Mouse (Mus musculus) limb, embryonic 14.5 days (tissue): ENCODE data around the gene Igtp. TPM values are rescaled to one million over a fixed set of nuclear protein-coding genes. Genes with fewer than 3 reads are reported as not detected.
A peak's percentile ranks its signal among the peaks of the same experiment; 100 is the strongest.
"Not testable (repeated sequence)": the region's sequence is repeated elsewhere in the genome, so short reads cannot be mapped to it uniquely, and the experiment has no call there.

Source experiments
- ATAC-seq: fragments of 200-750 bp; cut with Nextera tagmentation; 2 replicates; pipeline ENCODE4 v1.8.0; 2017; ENCODE audit warnings: low read depth, moderate number of reproducible peaks, moderate TSS enrichment; ENCODE audit not compliant: low FRiP score
- DNase-seq: peaks from one replicate; pipeline ENCODE4 v3.0.0-alpha.2; 2015; ENCODE audit warnings: low spot score
- H3K27ac ChIP-seq: fragments of 300-500 bp; sonication (generic); replicated peaks from 2 replicates; pipeline ENCODE4 v1.5.1; 2014; ENCODE audit warnings: low read depth, mild to moderate bottlenecking, low read length, moderate library complexity, mixed read lengths
- H3K27me3 ChIP-seq: fragments of 300-500 bp; sonication (generic); 2 replicates; pipeline ENCODE4 v1.6.1; 2014; ENCODE audit warnings: low read length, mixed read lengths; ENCODE audit not compliant: control insufficient read depth, insufficient read depth
- H3K36me3 ChIP-seq: fragments of 300-500 bp; sonication (generic); 2 replicates; pipeline ENCODE4 v1.6.1; 2014; ENCODE audit warnings: mild to moderate bottlenecking, low read length, moderate library complexity, mixed read lengths; ENCODE audit not compliant: control insufficient read depth, insufficient read depth
- H3K4me1 ChIP-seq: fragments of 300-500 bp; sonication (generic); 2 replicates; pipeline ENCODE4 v1.6.1; 2014; ENCODE audit warnings: antibody characterized with exemption, low read length, mixed read lengths; ENCODE audit not compliant: control insufficient read depth, insufficient read depth
- H3K4me2 ChIP-seq: fragments of 300-500 bp; sonication (generic); replicated peaks from 2 replicates; pipeline ENCODE4 v1.6.1; 2014; ENCODE audit warnings: low read depth, mild to moderate bottlenecking, low read length, moderate library complexity; ENCODE audit not compliant: severe bottlenecking
- H3K4me3 ChIP-seq: fragments of 300-500 bp; sonication (generic); replicated peaks from 2 replicates; pipeline ENCODE4 v1.5.1; 2014; ENCODE audit warnings: low read length
- H3K9ac ChIP-seq: fragments of 300-500 bp; sonication (generic); 2 replicates; pipeline ENCODE4 v1.6.1; 2014; ENCODE audit warnings: mild to moderate bottlenecking, low read depth, low read length, moderate library complexity; ENCODE audit not compliant: severe bottlenecking
- H3K9me3 ChIP-seq: fragments of 300-500 bp; sonication (generic); 2 replicates; pipeline ENCODE4 v1.6.1; 2016; ENCODE audit warnings: low read length; ENCODE audit not compliant: control insufficient read depth
- POLR2A ChIP-seq: fragments of 200-500 bp; IDR thresholded peaks from 2 replicates; pipeline ENCODE4 v1.8.0; 2012; ENCODE audit warnings: inconsistent platforms, mild to moderate bottlenecking, moderate library complexity, borderline replicate concordance; ENCODE audit not compliant: insufficient read depth, insufficient read length; ENCODE audit errors: extremely low read depth
- WGBS: fragments of 180-500 bp; shearing (Covaris S2); extraction: QIAGEN DNeasy Blood & Tissue Kit; methylation state at CpG from one replicate; pipeline ENCODE4 v1.1.7; 2014; 5-methylcytosine and 5-hydroxymethylcytosine counted together
- polyA plus RNA-seq, 2 experiments: library from polyadenylated mRNA; depleted of rRNA in 1 of 2; stranded (reverse) in 1 of 2; unstranded in 1 of 2; fragments of >200 nt; fragmentation: Nextera tagmentation in 1 of 2; extraction: Ambion mirVana in 1 of 2; gene quantifications; 2 replicates each; pipeline versions ENCODE4 v1.2.1 to v1.2.3; 2012 to 2014

Igtp gene
- polyA plus RNA-seq, 2 experiments: 3.6 to 5.2 TPM

DNA sequence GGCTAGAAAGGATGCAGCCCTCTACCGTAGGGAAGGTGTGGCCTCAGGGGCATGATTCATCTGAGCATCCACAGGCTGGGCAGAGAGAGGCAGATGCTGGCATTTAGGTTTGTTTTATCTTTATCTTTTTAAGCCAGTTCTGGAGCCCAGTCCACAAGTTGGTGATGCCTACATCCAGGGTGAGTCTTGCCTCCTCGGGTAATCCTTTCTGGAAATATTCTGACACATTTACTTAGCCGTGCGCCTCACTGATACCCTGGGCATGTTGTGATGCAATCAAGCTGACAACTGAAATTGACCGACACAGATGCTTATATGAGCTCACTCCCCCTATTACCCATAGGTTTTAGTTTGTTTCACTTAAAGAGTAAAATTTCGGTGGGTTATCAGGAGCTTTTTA lies 17.5 kb downstream of the Igtp start:
- Histone ChIP-seq H3K36me3 (no peaks in the 10 kb centered on the region), H3K4me3 (no peak overlapping the region), H3K9me3 (no peaks in the 10 kb centered on the region), H3K4me1 (no peaks in the 10 kb centered on the region), H3K27me3 (no peaks in the 10 kb centered on the region), H3K9ac (no peak overlapping the region), H3K4me2 (no peak overlapping the region), H3K27ac (no peak overlapping the region)
- ATAC-seq: no peak
- DNase-seq: no peak
- 88% methylated on average over 6 of the region's 6 CpGs for WGBS
- TF ChIP-seq POLR2A: no peak

DNA sequence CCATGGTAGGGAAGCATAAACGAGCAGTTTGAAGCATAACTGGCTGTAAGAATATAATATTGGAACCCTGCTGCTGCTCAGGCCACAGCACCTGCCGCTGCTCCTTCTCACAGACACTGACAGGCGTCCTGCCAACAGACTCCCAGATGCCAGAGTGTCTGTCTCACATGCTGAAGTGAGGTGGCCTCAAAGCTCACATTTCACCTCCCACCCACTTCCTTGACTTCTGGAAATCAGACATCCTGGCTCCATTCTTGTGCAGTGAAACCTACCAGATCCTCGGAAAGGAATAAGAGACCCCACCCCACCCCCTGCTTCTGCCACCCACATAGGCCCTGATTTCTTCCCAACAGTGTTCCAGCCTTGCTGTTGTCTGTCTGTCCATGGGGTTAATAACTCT lies 24.4 kb downstream of the Igtp start:
- Histone ChIP-seq H3K27me3 (no peaks in the 10 kb centered on the region), H3K9me3 (no peaks in the 10 kb centered on the region), H3K27ac (0 out of 2 replicates have a peak overlapping the region, but pooled peaks have one; percentile 9), H3K4me2 (no peak overlapping the region), H3K4me3 (no peak overlapping the region), H3K36me3 (no peaks in the 10 kb centered on the region), H3K9ac (no peak overlapping the region), H3K4me1 (no peaks in the 10 kb centered on the region)
- DNase-seq (peak; percentile 26), ATAC-seq (peak; percentile 58)
- no peak for TF ChIP-seq POLR2A
- WGBS: 17% methylated on average over 4 of the region's 4 CpGs

DNA sequence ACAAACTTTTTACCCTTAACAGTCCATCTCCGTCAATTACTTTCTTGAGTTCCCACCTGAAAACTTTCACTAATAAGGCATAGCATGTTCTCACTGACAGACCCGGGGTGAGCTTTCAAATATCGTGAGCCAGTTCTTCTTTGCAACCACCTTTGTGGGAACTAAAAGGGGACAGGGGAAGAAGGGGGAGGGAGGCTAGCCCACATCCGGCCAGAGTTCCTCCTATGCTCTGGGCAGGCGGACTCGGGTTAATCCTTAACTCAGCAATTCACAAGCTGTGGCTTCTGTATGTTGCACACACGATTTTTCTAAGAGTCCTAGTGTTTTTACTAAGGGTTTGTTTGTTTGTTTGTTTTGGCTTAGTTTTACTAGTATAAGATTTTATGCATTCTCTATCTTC lies 25.0 kb downstream of the Igtp start:
- no peaks in the 10 kb centered on the region for H3K9me3 ChIP-seq
- no peaks in the 10 kb centered on the region for H3K4me1 ChIP-seq
- H3K9ac ChIP-seq: no peak overlapping the region
- no peaks in the 10 kb centered on the region for H3K36me3 ChIP-seq
- WGBS: 55% methylated on average over 7 of the region's 7 CpGs
- no peak overlapping the region for H3K27ac ChIP-seq
- ATAC-seq (no peak), DNase-seq (no peak)
- no peak overlapping the region for H3K4me2 ChIP-seq
- no peak for TF ChIP-seq POLR2A
- no peaks in the 10 kb centered on the region for H3K27me3 ChIP-seq
- no peak overlapping the region for H3K4me3 ChIP-seq

DNA sequence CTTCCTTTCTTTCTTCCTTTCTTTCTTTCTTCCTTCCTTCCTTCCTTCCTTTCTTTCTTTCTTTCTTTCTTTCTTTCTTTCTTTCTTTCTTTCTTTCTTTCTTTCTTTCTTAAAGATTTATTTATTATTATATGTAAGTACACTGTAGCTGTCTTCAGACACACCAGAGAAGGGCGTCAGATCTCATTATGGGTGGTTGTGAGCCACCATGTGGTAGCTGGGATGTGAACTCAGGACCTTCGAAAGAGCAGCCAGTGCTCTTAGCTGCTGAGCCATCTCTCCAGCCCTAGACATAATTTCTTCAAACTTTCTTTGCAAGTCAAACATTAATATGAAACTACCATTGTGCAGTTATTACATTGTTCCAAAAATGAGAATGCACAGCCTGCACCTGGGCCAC lies 25.5 kb downstream of the Igtp start:
- not testable (repeated sequence) for ATAC-seq, H3K9ac ChIP-seq, H3K27me3 ChIP-seq, H3K9me3 ChIP-seq, DNase-seq, H3K27ac ChIP-seq, H3K36me3 ChIP-seq, H3K4me3 ChIP-seq, H3K4me1 ChIP-seq, H3K4me2 ChIP-seq
- 73% methylated on average over 2 of the region's 2 CpGs for WGBS

DNA sequence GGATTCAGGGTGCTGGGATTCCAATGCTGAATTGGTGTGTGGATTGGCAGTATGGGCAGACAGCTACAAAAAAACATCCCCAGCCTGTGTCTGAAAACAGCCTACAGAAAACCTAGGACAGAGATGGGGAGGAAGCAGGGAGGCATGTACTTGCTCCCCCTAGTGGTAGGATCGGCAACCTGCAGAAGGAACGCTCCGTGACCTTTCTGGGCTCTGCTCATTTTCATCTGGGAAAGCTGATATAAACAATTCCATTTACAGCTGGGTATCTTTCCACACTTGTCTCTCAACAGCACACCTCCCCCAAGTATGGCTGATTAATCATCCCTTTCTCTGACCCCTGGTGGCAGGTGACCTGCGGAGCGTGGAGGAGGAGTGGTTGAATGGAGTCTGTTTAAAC lies 26.3 kb downstream of the Igtp start:
- ATAC-seq: peak; percentile 66
- no peaks in the 10 kb centered on the region for H3K27me3 ChIP-seq
- H3K4me3 ChIP-seq: no peak overlapping the region

DNA sequence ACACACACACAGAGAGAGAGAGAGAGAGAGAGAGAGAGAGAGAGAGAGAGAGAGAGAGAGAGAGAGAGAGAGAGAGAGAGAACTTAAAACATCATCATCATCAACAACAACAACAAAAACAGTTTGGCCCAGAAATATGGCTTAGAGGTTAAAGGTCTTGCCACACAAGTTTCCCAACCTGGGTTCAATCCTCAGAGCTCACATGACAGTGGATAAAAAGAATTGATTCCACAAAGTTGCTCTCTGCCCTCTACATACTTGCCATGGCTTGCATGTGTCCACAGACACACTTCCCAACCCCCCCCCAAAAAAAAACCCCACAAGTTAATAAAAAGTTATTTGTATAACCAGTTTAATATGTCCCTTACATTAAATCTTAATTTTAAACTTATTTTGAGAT lies 27.1 kb downstream of the Igtp start:
- no peaks in the 10 kb centered on the region for H3K36me3 ChIP-seq
- H3K4me3 ChIP-seq: no peak overlapping the region
- no peaks in the 10 kb centered on the region for H3K9me3 ChIP-seq
- H3K27me3 ChIP-seq: no peaks in the 10 kb centered on the region
- no peak for ATAC-seq
- no peak for TF ChIP-seq POLR2A
- H3K4me1 ChIP-seq: no peaks in the 10 kb centered on the region
- H3K4me2 ChIP-seq: no peak overlapping the region
- DNase-seq: no peak
- H3K27ac ChIP-seq: no peak overlapping the region
- no peak overlapping the region for H3K9ac ChIP-seq

More for the DNA sequence above, 26.3 kb downstream of the Igtp start:
- no peak for TF ChIP-seq POLR2A
- Histone ChIP-seq H3K36me3 (no peaks in the 10 kb centered on the region), H3K4me2 (no peak overlapping the region), H3K27ac (no peak overlapping the region), H3K9ac (no peak overlapping the region), H3K4me1 (no peaks in the 10 kb centered on the region), H3K9me3 (no peaks in the 10 kb centered on the region)
- DNase-seq: peak; percentile 80
- WGBS: 11% methylated on average over 5 of the region's 5 CpGs

DNA sequence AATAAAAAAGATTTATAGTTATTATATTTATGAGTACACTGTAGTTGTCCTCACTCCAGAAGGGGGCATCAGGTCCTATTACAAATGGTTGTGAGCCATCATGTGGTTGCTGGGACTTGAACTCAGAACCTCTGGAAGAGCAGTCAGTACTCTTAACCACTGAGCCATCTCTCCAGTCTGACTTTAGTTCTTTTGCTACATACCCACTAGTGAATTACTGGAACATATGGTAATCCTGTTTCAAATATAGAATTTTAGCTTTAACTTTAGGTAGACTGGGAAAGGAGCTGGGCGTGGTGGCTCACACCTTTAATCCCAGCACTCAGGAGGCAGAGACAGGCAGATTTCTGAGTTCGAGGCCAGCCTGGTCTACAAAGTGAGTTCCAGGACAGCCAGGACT lies 28.7 kb downstream of the Igtp start:
- not testable (repeated sequence) for H3K9ac ChIP-seq, ATAC-seq, H3K27ac ChIP-seq, H3K4me3 ChIP-seq, DNase-seq, H3K4me2 ChIP-seq, H3K36me3 ChIP-seq, H3K4me1 ChIP-seq, H3K27me3 ChIP-seq, H3K9me3 ChIP-seq
- 60% methylated on average over 2 of the region's 2 CpGs for WGBS
